Mouse (Mus musculus) R1 (cell line): Measurements from ENCODE around the gene Blcap.
A peak's percentile ranks its signal among the peaks of the same experiment; 100 is the strongest.

Experiments
- DNase-seq: peaks from one replicate; pipeline ENCODE4 v3.0.0-alpha.2; 2018; ENCODE audit warnings: low read depth, low spot score

Gene Blcap

DNA sequence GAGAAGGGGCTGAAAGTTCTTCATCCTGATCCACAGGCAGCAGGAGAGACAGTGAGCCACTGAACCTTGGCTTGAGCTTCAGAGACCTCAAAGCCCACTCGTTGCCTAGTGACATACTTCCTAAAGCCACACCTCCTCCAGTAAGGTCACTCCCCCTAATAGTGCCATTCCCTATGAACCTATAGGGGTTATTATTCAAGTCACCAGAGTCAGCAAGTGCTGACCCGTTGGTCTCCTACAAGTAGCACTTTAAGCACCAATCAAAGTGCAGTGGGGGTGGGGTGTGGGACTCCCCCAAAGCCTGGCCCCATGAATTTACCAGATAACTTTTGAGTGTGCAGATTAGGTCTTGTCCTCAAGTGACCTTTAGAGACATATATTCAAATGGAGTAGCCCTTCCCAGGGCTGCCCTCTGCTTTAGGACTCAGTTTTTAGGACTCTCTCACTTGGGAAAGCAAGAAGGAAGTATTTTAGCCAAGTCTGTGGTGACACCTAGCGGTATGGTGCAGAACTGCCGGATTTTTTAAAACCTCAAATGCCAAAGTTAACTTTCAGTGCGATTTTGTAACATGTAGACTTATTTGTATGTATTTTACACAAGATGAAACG is at the start of gene Blcap:
Gene Blcap, minus strand, starts transcription at position 51 of the 609 bp plus-strand sequence.
- DNase-seq: peak; percentile 58

DNA sequence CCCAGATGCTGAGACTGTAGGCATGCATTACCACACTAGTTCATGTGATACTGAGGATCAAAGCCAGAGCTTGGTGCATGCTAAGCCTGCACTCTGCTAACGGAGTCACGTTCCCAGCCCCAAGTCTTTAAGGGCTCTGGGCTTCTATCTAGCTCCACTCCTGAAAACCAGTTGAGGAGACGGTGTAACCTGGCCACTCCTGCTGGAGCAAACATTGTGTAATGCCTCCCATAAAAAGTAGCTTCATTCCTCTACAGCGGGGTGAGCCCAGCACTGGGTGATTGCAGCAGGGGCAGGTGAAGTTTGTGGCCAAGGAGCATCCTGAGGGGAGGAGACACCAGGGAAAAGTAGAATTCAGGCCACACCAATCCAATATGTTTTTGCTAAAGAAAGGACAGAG is 47.3 kb upstream of the Blcap start:
- no peak for DNase-seq

DNA sequence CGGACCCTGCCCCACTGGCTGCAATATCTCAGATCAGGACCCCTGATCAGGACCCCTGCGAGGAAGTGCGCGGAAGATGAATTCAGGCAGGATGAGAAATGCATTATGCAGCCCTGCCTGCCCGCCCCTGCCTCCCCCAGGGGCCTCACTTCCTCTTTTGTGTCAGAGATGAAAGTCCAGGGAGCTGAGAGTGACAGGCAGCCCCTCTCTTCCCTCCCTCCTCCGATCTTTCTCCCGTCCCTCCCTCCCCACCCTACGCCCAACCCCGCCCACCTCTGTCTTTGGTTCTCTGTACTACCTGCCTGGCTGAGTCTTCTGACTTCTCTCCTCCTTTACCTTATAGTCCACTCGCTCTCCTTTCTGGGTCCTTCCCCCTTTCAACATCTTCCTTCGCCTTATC is 42.9 kb upstream of the Blcap start:
- peak; percentile 12 for DNase-seq

DNA sequence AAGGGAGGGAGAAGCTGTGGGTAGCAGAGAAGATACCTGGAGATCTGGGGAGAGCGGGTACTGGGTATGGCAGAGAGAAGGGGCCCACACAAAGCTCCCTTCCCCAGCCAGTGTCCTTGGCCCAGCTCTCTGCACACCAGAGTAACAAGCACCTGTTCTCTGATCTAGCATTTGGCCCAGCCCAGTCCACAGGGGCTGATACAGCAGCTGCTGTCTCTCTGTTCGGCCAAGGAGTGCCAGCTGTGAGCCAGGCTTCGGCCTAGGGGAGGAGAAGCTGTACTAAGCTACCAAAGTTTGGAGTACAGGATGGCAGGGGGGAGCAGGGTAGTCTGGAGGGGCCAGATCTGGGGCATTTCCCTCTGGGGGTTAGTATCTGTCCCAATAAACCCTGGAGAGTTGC is 40.7 kb upstream of the Blcap start:
- no peak for DNase-seq

DNA sequence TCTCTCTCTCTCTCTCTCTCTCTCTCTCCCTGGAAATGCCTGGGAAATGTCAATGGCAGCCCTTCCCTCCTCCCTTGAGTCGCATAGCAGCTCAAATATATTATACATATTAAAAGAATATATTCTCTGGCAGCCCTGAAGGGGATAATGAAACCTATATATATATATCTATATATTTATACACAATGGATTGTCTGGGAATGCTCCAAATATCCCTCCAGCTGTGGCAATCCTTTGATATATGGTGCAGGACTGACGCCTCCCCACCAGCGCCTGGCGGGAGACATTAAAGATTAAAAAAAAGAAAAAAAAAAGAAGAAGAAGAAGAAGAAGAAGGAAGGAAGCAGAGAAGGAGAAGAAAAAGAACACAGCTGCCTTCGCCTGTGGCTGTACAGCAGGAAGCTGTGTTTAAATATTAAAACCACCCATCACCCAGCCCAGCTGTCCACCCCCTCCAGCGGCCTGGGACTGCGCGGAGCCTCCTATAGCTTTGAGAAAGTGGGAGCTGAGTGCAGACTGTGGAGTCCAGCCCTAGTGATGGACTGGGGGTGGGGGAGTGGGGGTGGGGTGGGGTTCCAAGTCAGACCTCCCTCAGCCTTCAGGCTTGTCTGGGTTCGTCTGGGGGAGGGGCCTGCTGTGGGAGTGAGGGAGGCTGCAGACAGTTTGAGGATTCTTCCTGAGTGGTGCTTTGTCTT is 36.6 kb upstream of the Blcap start:
- DNase-seq: no peak

DNA sequence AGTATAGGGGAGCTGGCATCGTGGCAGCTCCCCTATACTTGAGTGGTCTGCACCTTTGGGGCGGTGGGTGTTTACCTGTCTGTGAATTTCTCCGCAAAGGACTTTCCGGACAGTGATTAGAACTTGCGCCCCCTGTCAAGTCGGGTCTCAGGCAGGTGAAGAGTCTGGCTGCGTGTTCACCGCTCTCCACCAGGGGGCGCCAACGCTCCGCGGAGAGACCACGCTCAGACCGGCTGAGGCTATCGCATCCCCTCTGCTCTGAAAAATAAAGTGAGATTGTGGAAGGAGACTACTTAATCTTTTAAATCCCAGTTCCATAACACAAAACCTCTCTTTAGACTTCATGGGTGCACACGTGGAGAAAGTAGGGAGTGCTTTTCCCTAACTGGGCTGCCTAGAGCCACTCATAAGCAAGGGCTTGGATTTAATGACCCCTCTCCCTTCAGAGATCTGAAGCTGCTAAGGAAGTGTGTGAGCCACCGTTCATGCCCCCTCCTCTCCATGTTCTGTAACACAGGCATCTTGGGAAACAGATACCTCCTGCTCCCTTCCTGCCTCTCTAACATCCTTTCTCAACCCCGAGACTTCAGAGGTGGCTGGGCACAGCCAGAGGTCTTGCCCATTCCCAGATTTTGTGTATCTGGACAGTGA is 34.1 kb upstream of the Blcap start:
- peak; percentile 61 for DNase-seq

DNA sequence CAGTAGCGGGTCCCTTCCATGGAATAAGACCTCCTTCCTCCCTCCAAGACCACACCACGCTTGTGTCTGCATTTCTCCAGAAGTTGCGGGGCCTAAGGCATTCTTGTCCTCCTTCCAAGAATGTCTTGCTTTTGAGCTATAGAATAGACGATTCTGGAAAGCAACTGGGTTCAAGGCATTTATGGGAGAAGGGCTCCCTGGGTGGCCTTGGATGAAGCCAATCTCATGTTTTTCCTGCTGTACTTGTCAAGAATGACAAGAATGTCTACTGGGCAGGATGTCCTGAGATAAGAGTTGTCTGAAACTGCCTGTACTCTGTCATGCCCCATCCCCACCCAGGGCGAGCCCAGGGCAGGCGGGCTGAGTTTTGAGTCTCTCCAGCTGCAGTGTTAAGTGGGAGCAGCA is 30.4 kb upstream of the Blcap start:
- no peak for DNase-seq

DNA sequence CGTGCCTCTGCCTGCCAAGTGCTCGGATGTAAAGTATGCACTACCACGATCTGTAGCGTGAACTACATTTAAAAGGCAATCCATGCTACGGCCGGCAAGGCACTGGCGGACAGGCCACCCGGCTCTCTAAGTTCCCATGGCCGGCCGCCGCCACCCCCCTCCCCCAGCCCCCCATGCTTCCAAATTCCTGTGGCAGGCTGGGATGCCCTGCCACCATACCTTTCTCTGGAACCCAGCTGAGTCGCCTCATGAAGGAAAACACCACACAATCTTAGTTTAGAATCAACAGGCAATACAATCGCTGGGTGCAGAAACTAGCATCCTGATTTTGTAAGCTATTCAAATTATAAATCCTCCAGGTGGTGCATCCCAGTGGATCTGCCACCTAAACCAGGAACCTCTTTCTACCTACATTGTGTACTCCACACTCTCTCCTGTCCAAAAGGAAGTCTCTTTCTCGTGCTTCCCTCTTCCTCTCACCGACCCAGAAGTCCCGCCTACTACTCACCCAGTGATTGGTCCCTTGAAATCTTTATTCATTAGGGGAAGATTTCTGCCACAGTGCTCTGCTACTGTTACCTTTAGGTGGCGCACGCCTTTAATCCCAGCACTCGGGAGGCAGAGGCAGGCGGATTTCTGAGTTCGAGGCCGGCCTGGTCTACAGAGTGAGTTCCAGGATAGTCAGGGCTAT is 25.9 kb upstream of the Blcap start:
- peak; percentile 97 for DNase-seq

DNA sequence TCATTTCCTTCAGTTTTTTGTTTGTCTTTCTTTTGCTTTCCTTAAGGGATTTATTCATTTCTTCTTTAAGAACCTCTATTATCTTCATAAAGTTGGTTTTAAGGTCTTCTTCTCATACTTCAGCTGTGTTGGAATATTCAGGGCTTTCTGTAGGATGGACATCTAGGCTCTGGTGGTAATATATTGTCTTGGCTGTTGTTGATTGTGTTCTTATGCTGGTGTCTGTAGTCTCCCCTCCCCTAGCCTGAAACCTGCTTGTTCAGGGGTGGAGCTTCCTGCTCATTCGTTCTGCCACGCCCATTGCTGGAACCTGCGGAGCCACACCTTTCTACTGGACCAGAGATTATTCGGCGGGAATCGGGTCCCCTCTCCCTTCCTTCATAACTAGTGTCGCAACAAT is 14.3 kb upstream of the Blcap start:
- peak; percentile 51 for DNase-seq

DNA sequence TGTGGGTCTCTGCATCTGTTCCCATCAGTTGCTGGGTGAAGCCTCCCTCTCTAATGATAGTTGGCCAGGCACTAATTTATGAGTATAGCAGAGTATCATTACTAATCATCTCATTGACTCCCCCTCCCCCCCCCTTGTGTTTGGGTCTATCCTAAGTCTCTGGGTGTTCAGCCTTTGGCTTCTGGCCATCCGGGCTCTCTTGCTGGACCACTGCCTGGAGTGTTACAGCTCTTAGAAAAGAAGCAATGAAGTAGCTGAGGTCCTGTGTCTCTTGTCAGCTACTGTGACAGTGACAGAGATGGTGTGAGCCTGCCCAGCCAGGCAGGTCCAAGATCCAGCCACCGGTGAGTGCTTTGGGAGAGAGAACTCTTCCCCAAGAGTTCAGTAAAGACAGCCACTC is 1.7 kb upstream of the Blcap start:
- DNase-seq: no peak

DNA sequence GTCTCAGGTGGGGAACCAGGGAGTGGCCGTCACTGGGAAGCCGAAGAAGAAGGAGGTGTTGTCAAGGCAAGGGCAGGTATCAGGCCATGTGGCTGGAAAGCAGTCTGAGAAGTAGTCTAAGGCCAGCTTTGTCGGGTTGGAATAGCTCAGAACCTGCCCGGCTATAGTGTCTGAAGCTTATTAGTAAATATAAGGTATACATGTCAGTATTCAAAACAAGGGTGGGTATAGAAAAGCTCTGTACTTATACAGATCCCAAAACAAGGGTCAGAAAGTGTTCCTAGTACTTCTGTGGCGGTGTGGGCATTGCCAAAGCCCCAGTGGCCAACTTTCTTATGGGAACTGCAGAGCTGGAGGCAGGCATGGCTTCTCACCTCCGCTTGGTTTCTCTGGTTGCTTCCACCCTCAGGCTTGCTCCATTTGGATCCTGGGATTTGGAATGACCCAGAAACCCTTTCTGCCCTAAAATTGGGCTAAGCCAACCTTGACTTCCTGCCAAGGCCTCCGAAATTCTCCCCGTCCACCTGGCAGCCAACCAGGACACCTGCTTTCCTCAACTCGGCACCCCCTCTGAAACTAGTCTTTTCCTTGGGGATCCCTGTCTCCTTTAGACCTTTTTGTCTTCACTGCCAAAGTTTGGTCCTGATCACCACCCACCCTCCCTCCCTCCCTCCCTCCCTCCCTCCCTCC is 1.1 kb downstream of the Blcap start:
- DNase-seq: no peak

DNA sequence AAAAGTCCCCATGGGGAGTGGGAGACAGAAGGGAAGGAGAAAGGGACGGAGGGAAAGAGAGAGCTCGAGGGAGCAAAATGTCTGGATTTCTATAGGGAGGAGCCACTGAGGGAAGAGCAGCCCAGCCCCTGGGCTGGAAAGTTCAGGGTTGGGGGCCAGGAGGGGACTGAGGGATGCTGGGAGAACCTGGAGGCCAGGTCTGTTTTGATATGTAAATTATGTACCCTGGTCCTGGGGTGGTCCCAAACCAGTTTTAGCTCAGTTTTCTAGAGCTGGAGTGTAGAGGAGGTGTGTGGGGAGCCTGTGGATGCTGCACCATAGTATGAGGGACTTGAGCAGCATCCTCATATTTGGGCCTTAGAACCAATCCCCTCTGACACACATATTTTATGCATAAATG is 2.2 kb downstream of the Blcap start:
- DNase-seq: peak; percentile 63

DNA sequence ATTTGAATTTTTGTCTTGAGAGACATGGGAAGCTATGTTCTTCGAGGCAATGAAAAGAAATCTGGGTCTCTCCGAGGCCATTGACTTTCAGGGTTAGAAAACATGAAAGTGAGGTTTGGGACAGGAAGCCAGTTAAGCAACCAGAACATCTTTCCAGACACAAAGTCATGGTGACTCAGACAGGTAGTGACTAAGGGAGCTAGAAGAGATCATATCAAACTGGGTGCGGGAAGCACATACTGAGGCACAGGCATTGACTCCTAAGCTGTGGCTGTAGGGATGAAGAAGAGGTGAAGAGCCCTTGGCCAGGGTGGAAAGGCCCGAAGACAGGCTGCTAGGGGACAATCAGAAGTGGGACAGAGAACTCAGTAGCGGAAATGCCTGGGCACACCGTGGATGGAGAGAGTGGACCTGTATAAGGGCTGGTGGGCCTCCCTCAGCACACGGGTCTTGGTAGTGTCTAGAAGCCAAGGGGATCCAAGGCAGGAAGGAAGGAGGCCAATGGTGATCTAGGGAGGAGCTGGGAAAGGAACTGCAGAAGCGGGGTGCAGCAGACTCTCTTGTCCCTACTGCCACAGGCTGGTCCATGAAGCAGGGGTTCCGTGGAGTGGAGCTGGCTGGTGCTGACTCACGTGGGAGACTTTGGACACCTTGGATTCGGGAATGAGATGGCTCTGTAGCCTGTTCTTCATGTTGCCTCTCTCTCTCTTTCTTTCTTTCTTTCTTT is 3.7 kb downstream of the Blcap start:
- DNase-seq: peak; percentile 92

DNA sequence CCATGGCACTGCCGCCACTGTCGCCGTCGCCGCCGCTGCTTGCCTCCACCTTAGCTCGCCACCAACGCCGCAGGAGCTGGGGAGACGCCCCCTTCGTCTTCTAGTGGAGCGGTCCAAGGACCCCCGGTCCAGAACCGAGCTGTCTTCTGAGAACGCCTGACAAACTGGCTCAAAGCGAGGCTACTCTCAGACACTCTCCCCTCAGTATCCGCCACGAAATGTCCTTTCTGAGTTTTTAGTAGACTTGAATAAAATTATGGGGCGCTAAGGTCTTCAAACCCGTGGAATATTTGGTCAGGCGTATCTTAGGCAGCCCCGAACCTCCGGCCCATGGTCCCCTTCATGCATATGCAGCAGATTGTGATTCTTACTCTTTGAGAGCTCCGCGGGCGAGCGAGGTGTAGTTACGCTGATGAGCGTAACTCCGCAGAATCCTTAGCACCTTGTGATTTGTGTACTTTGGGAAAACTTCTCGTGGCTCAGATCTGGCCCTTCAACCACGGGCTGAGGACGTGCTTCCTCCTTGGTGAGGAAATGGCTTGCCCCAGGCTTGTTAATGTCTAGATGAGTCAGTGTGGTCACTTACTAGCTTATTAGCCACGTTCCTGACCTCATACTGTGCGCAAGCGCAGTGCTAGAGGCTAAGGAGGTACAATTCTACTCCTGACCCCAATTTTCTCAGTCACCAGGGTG is 4.7 kb downstream of the Blcap start:
- peak; percentile 95 for DNase-seq

DNA sequence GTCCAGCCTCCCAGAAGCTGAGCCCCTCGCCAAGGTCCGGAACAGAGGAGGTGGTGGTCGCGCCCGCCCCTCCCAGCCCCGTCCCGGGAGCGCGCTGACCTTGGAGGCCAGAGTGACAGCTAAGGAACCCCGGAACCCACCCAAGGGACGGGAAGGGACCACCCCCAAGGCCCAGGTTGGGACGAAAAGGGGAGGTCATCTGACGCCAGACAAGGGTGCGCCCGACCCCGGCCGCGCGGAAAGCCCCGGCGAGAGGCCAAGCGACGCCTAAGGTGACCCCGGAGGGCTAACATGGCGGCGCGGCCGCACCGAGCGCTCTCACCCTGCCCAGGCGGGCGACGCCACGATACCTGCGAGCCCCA is 5.2 kb downstream of the Blcap start:
- no peak for DNase-seq

DNA sequence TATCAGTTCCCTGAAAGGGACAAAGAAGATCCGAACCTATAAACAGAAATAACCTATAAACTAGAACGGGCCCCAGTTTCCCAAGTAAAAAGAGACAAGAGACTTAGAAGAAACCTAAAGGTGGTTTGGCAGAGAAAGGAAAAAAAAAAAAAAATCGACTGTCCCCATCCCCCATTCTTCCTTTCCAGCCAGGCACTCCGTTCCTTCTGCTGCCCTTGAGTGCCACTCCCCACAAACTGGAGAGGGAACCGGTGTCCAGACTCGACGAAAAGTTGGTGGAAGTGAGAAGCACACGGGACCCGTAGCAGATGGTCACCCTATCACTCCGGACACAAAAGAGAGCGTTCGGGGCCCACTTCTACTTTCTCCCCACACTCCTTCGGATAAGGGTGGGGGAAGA is 5.6 kb downstream of the Blcap start:
- DNase-seq: peak; percentile 38

DNA sequence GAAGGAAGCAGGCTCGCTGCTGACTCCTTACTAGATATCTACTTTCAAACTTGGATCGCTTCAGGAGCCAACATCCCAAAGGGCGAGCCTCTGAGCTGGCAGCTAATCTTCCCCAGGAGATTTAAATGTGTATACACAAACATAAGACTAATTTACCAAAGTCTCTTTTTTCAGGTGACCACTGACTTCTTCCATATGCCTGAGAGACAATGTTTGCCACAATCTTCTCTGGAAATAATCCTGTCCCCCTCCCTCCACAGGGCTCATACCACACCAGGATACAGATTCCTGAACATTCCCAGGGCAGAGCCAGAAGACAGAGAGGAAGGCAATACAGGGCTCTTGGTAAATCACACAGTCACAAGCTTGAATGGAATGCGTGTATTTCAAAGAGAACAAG is 6.4 kb downstream of the Blcap start:
- no peak for DNase-seq

DNA sequence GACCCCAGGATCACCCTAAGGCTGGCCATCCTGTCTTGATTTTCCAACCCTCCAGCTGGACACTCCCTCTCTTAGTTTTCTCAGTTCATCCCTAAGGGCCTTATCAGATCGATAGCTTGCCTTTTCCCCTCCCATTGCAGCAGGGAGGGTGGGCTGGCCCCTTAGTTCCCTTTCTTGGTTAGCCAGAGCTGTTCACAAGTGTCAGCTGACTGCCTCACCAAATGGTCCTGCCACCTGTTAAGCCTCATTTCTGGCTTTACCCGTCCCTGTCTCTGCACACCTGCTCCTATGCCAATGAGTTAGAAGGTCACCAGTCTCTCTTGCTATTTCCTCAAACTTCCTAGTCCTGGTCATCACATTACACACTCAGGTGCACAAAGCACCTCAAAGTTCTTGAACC is 8.0 kb downstream of the Blcap start:
- DNase-seq: no peak

DNA sequence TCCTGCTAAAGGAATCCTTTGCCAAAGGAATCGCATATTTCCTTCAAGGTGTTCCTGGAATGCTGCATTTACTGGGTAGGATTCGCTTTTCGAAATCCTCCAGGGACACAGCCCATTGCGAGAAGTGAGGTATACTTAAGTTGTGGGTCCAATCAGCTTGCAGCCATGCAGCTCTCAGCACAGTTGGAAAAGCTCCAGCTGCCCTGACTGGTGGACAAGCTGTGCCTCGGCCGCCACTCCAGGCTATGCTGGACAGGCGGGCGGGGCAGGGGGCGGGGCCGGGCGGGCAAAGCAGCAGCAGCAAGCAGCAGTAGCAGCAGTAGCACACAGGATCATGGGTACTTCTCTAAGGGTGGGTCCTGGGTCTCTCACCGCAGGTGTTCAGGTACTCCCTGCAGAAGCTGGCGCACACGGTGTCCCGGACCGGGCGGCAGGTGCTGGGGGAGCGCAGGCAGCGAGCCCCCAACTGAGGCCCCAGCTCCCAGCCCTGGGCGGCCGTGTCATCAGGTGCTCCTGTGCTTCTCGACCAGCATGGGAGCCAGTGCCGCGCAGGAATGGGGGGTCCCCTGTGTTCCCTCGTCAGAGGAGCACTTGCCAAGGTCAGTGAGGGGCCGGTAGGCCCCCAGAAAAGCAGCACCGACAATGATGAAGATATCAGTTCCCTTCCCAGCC is 9.8 kb downstream of the Blcap start:
- DNase-seq: peak; percentile 88

DNA sequence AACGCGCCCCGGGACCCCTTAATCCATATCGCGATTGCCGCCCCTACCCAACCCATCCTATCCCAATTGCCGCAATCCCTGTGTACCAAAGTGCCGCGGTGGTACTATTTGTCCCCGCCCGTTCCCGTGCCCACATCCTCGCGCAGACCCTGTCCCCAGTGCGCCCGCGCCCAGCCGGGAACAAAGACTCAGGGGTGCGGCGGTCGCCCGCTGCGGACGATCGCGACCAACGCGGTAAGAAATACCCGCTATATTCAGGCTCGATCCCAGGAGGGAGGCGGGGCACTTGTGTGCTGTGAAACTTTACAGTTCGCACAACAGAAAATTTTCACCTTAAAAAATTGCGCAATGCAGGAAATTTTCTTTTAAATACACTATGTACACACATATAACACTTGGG is 10.8 kb downstream of the Blcap start:
- DNase-seq: peak; percentile 35
